Mouse (Mus musculus) kidney, postnatal 0 days (tissue): ENCODE measurements at regions not wholly inside any gene's neighbourhood (a gene's known extent, or its start where the extent isn't known, plus 50 kb on each side); places are given as distances from the start of the nearest gene placed in this dataset.

Experiments
- ATAC-seq: fragments of 200-750 bp; cut with Nextera tagmentation; replicated peaks from 2 replicates; pipeline ENCODE4 v1.8.0; 2017; ENCODE audit warnings: low read depth, moderate number of reproducible peaks, moderate TSS enrichment, moderate library complexity; ENCODE audit not compliant: low FRiP score
- DNase-seq: peaks from one replicate; pipeline ENCODE4 v3.0.0-alpha.2; 2016; ENCODE audit warnings: low spot score
- H3K27ac ChIP-seq: fragments of 300-500 bp; sonication (generic); 2 replicates; pipeline ENCODE4 v1.5.1; 2014; ENCODE audit warnings: mild to moderate bottlenecking
- H3K27me3 ChIP-seq: fragments of 300-500 bp; sonication (generic); 2 replicates; pipeline ENCODE4 v1.6.1; 2014; ENCODE audit warnings: low read length, mixed read lengths; ENCODE audit not compliant: insufficient read depth
- H3K36me3 ChIP-seq: fragments of 300-500 bp; sonication (generic); 2 replicates; pipeline ENCODE4 v1.6.1; 2014; ENCODE audit warnings: low read length, mixed read lengths; ENCODE audit not compliant: insufficient read depth
- H3K4me1 ChIP-seq: fragments of 300-500 bp; sonication (generic); replicated peaks from 2 replicates; pipeline ENCODE4 v1.6.1; 2014; ENCODE audit warnings: antibody characterized with exemption, low read length, mixed read lengths; ENCODE audit not compliant: insufficient read depth
- H3K4me2 ChIP-seq: fragments of 300-500 bp; sonication (generic); 2 replicates; pipeline ENCODE4 v1.6.1; 2014; ENCODE audit warnings: mild to moderate bottlenecking, low read length, moderate library complexity, mixed read lengths
- H3K4me3 ChIP-seq: fragments of 300-500 bp; sonication (generic); replicated peaks from 2 replicates; pipeline ENCODE4 v1.5.1; 2014; ENCODE audit warnings: low read depth, low read length
- H3K9ac ChIP-seq: fragments of 300-500 bp; sonication (generic); 2 replicates; pipeline ENCODE4 v1.6.1; 2014; ENCODE audit warnings: low read depth, low read length
- H3K9me3 ChIP-seq: fragments of 300-500 bp; sonication (generic); replicated peaks from 2 replicates; pipeline ENCODE4 v1.6.1; 2016; ENCODE audit warnings: low read length, inconsistent platforms, mixed read lengths
- CTCF ChIP-seq: IDR thresholded peaks from 2 replicates; pipeline ENCODE4 v1.5.1; 2016; ENCODE audit warnings: antibody characterized with exemption, low read depth, mild to moderate bottlenecking, moderate library complexity
- WGBS: fragments of 180-500 bp; shearing (Covaris S2); extraction: QIAGEN DNeasy Blood & Tissue Kit; methylation state at CpG from one replicate; pipeline ENCODE4 v1.1.7; 2014; 5-methylcytosine and 5-hydroxymethylcytosine counted together

DNA sequence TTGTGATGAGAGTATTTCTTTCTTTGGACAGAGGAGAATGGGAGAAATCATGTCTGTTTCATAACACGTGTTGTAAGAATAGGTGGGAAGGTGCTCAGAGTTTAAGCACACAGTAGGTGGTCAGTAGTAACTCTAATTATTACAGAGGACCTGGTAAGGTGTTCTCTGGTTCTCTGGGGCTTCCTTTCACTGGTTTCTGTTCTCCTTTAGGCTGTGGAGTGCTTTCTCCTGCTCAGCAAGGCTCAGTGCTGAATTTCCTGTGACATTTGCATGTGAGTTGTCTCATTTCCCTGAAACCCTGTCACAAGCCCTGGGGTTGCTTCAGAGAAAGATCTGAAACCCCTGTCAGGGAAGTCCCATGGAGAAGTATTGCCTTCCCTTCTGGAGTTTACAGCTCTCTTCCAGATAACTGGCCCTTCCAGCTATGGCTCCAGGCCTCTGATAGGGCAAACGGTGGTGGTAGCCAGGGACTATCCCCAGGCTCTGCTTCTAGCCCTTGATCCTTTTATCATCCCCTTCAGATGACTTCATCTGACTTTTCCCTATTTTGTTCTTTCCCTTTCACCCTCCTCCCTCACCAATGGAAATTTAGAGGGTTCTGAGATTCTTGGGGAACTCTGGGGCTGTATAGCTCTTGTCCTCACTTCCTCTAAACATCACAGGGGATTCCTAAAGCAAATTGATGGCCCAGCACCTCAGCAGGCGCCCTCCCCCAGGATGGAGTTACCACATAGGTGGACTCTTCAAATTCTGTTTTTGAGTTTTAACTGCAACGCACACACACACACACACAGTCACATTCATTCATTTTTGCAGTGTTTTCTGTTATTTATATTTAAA, 199.6 kb upstream of the Marcks start:
- H3K4me2 ChIP-seq, result no peak overlapping the region
- 57% methylated on average over 4 of the region's 4 CpGs for WGBS
- H3K27me3 ChIP-seq, result no peaks in the 10 kb centered on the region
- no peak overlapping the region for H3K27ac ChIP-seq
- H3K36me3 ChIP-seq, result no peaks in the 10 kb centered on the region
- H3K9me3 ChIP-seq, result no peaks in the 10 kb centered on the region
- DNase-seq (no peak), ATAC-seq (no peak)
- H3K4me1 ChIP-seq, result peaks cover 6% of the 10 kb centered on the region; the same call in 1 of the 2 replicates
- TF ChIP-seq CTCF, result no peak
- H3K9ac ChIP-seq, result no peak overlapping the region
- H3K4me3 ChIP-seq, result no peak overlapping the region

DNA sequence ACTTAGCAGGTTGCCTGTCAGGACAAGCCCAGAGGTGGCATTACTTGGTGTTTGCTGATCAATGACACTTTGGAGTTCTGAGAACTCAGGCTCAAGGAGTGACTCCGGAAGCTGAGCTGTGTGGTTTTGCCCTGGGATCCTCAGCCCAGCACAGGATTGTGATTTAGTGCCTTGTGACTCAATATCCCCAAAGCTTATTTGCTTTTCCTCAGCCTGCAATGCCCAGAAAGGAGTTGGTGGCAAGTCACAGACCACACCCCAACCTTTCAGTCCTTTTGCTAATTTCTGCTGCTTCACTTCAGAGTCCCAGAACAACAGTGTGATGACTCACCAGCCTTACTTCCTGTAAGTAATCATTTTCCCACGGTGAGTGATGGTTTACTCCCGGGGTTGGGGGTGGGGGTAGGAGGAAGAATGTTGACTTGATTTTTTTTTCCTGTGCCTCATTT, 198.5 kb upstream of the Marcks start:
- no peaks in the 10 kb centered on the region for H3K9me3 ChIP-seq
- no peaks in the 10 kb centered on the region for H3K27me3 ChIP-seq
- no peak; the same call in 1 of the 2 replicates for ATAC-seq
- TF ChIP-seq CTCF, result no peak
- peaks cover 6% of the 10 kb centered on the region; the same call in 1 of the 2 replicates for H3K4me1 ChIP-seq
- no peak overlapping the region for H3K9ac ChIP-seq
- no peak overlapping the region for H3K4me3 ChIP-seq
- H3K4me2 ChIP-seq, result no peak overlapping the region
- peak; percentile 64 for DNase-seq
- 20% methylated on average over 3 of the region's 3 CpGs for WGBS
- H3K36me3 ChIP-seq, result no peaks in the 10 kb centered on the region
- no peak overlapping the region for H3K27ac ChIP-seq

DNA sequence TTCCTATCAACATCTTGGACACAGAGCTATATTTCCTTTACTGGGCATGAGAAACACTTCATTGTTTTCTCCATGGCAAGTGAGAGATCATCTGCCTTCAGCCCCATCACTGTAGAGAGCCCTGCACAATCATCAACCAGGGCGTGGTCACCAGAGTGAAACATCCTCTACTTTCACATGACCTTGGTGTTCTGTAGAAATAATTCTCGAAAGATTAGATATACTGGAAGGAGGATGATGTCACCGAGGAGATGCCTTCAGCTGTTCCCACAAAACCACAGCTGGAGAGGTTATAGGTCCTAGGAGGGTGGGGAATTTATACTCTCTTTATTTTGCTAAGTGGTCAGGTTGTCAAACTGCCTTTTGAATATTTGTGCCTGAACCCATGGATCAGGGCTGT, 196.4 kb upstream of the Marcks start:
- WGBS, result 48% methylated on average over 3 of the region's 3 CpGs
- peaks cover 6% of the 10 kb centered on the region; the same call in 1 of the 2 replicates for H3K4me1 ChIP-seq
- no peak for TF ChIP-seq CTCF
- ATAC-seq, result no peak
- H3K27ac ChIP-seq, result no peak overlapping the region
- no peaks in the 10 kb centered on the region for H3K27me3 ChIP-seq
- H3K4me2 ChIP-seq, result no peak overlapping the region
- H3K36me3 ChIP-seq, result no peaks in the 10 kb centered on the region
- H3K4me3 ChIP-seq, result no peak overlapping the region
- no peak overlapping the region for H3K9ac ChIP-seq
- H3K9me3 ChIP-seq, result no peaks in the 10 kb centered on the region
- DNase-seq, result no peak

DNA sequence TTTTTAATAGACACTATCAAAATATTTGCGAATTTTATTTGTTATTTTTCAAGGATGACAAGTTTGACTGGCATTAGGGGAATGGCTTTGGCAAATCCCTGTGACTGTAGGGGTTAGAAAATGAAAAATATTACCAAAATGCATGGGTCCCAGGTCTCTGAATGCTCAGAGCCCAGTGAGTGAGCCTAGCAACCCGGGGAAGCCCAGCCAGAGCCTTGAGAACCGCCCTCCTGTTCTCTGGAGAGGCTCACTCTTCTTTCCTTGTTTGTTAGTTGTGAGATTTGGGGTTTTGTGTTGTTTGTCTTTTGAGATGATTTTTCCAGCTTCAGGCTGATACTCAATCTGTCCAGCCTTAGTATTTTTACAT, 187.4 kb upstream of the Marcks start:
- no peaks in the 10 kb centered on the region; the same call in 1 of the 2 replicates for H3K4me1 ChIP-seq
- no peak overlapping the region for H3K4me3 ChIP-seq
- DNase-seq (no peak), ATAC-seq (no peak)
- H3K9ac ChIP-seq, result no peak overlapping the region
- no peaks in the 10 kb centered on the region for H3K36me3 ChIP-seq
- H3K9me3 ChIP-seq, result no peaks in the 10 kb centered on the region
- no peaks in the 10 kb centered on the region for H3K27me3 ChIP-seq
- no peak for TF ChIP-seq CTCF
- 70% methylated on average over 3 of the region's 3 CpGs for WGBS
- H3K27ac ChIP-seq, result no peak overlapping the region
- no peak overlapping the region for H3K4me2 ChIP-seq

DNA sequence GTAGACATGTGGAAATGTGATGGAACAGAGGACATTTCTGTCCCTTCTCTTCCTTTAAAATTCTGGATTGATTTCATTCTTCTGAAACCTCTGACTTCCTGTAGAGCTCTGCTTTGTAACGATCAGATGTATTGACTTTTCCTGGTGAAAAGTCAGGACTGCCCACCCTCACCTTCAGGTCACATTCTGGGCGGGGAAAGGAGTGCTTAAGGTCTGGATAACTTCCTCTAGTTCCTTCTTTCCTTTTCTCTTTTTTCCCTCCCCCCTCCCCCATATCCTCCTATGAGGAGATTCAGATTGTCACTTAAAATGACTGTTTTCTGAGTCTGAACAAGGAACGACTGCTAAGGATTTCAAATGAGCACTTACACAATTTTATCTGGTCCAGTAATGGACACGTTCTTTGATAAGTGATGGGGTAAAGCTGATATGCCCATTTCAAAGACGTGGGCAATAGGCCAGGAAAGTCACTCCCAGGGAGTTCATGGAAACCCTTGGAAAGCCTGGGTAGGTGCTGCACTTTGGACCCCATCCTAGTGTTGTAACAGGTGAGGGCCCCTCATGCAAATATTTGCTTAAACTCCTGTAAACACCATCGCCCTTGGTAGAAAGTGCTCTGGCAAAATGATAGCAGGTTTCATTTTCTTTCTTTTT, 186.9 kb upstream of the Marcks start:
- H3K4me1 ChIP-seq, result no peaks in the 10 kb centered on the region; the same call in 1 of the 2 replicates
- no peaks in the 10 kb centered on the region for H3K36me3 ChIP-seq
- DNase-seq, result no peak
- H3K27me3 ChIP-seq, result no peaks in the 10 kb centered on the region
- no peak for ATAC-seq
- H3K9me3 ChIP-seq, result no peaks in the 10 kb centered on the region
- H3K4me3 ChIP-seq, result no peak overlapping the region
- H3K4me2 ChIP-seq, result no peak overlapping the region
- 54% methylated on average over 6 of the region's 6 CpGs for WGBS
- H3K9ac ChIP-seq, result no peak overlapping the region
- no peak overlapping the region for H3K27ac ChIP-seq
- TF ChIP-seq CTCF, result no peak

DNA sequence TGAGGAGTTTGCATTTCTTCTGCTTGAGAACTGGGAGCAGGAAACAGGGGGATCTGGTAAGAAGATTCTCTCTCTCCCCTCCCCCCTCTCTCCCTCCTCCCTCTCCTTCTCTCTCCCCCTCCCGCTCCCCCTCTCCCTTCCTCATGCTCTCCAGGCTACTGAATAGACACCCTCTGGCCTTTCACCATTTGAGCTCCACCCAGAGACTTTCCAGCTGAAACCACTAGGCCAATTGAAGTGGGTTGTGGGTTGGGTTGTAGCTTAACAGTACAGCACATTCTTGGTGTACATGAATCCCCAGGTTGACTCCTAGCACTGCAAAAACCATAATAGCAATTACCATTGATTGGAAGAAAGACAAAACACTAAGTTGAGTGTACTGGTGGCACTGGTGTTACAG, 185.0 kb upstream of the Marcks start:
- no peak overlapping the region for H3K9ac ChIP-seq
- no peaks in the 10 kb centered on the region for H3K27me3 ChIP-seq
- H3K4me1 ChIP-seq, result no peaks in the 10 kb centered on the region; the same call in 1 of the 2 replicates
- H3K4me2 ChIP-seq, result no peak overlapping the region
- no peak for TF ChIP-seq CTCF
- no peak for DNase-seq
- WGBS, result 75% methylated on average over 1 of the region's 1 CpGs
- no peak overlapping the region for H3K4me3 ChIP-seq
- H3K36me3 ChIP-seq, result no peaks in the 10 kb centered on the region
- H3K9me3 ChIP-seq, result no peaks in the 10 kb centered on the region
- H3K27ac ChIP-seq, result no peak overlapping the region
- no peak for ATAC-seq
